Mouse (Mus musculus) liver, adult 2 months (tissue): Measurements from ENCODE around the gene Myzap. TPM values are rescaled to one million over a fixed set of nuclear protein-coding genes. Genes with fewer than 3 reads are reported as not detected.

Experiments
- DNase-seq: peaks from one replicate; pipeline ENCODE4 v3.0.0-alpha.2; 2011; ENCODE audit warnings: low read depth, low spot score; ENCODE audit errors: extremely low read depth
- H3K27ac ChIP-seq: fragments of 200-500 bp; replicated peaks from 2 replicates; pipeline ENCODE4 v1.5.1; 2012; ENCODE audit warnings: low read depth, mild to moderate bottlenecking, control low read depth, inconsistent platforms, low read length; ENCODE audit not compliant: insufficient read depth
- H3K27me3 ChIP-seq: fragments of 200-500 bp; 2 replicates; pipeline ENCODE4 v1.6.1; 2012; ENCODE audit warnings: mild to moderate bottlenecking, moderate library complexity, low read length, inconsistent platforms; ENCODE audit not compliant: control insufficient read depth, insufficient read depth
- H3K36me3 ChIP-seq: fragments of 200-500 bp; 2 replicates; pipeline ENCODE4 v1.6.1; 2012; ENCODE audit warnings: low read length, inconsistent platforms; ENCODE audit not compliant: control insufficient read depth, insufficient read depth
- H3K4me1 ChIP-seq: fragments of 200-500 bp; 2 replicates; pipeline ENCODE4 v1.6.1; 2011; ENCODE audit warnings: low read length; ENCODE audit not compliant: control insufficient read depth, insufficient read depth
- H3K4me3 ChIP-seq: fragments of 200-500 bp; 2 replicates; pipeline ENCODE4 v1.5.1; 2011; ENCODE audit warnings: low read depth, mild to moderate bottlenecking, control low read depth, low read length, moderate library complexity; ENCODE audit not compliant: insufficient read depth
- H3K79me2 ChIP-seq: fragments of 200-500 bp; 2 replicates; pipeline ENCODE4 v1.6.1; 2012; ENCODE audit warnings: inconsistent platforms, mild to moderate bottlenecking, low read length, moderate library complexity; ENCODE audit not compliant: control insufficient read depth, insufficient read depth
- H3K9ac ChIP-seq: fragments of 200-500 bp; 2 replicates; pipeline ENCODE4 v1.6.1; 2012; ENCODE audit warnings: low read depth, mild to moderate bottlenecking, control low read depth, inconsistent platforms, low read length
- CTCF ChIP-seq: fragments of 200-500 bp; IDR thresholded peaks from 2 replicates; pipeline ENCODE4 v1.5.1; 2011; ENCODE audit warnings: low read depth, low read length, control low read depth
- POLR2A ChIP-seq: fragments of 200-500 bp; IDR thresholded peaks from 2 replicates; pipeline ENCODE4 v1.6.1; 2011; ENCODE audit warnings: low read length, control low read depth; ENCODE audit not compliant: insufficient read depth; ENCODE audit errors: extremely low read depth
- WGBS: fragments of 180-500 bp; shearing (Covaris S2); methylation state at CpG from one replicate; pipeline ENCODE4 v1.1.7; 2018; 5-methylcytosine and 5-hydroxymethylcytosine counted together
- polyA plus RNA-seq: library from polyadenylated mRNA; depleted of rRNA; stranded (reverse); fragments of >200 nt; gene quantifications from 2 replicates; pipeline ENCODE4 v1.2.3, GENCODE M21; 2012
- total RNA-seq: library from RNA; depleted of rRNA; stranded (reverse); fragments of >200 nt; gene quantifications from 2 replicates; pipeline ENCODE4 v1.2.3, GENCODE M21; 2014

Gene Myzap
- total and polyA plus RNA-seq, 2 experiments, result 0.51 to 1.5 TPM

GRCm38 (mm10) chr9:71478596-71478995 is 113.6 kb downstream of the Myzap start:
- no peak for DNase-seq
- no peak overlapping the region for H3K4me3 ChIP-seq
- peaks cover 8% of the 10 kb centered on the region; the same call in 1 of the 2 replicates for H3K79me2 ChIP-seq
- H3K27ac ChIP-seq, result no peak overlapping the region
- no peak overlapping the region for H3K9ac ChIP-seq
- H3K36me3 ChIP-seq, result peaks cover 75% of the 10 kb centered on the region
- 94% methylated on average over 7 of the region's 7 CpGs for WGBS
- peaks cover 2% of the 10 kb centered on the region; the same call in 1 of the 2 replicates for H3K4me1 ChIP-seq
- TF ChIP-seq CTCF (no peak), POLR2A (no peak)
- H3K27me3 ChIP-seq, result no peaks in the 10 kb centered on the region

GRCm38 (mm10) chr9:71476601-71477000 is 115.6 kb downstream of the Myzap start:
- H3K79me2 ChIP-seq, result no peaks in the 10 kb centered on the region
- no peak overlapping the region for H3K9ac ChIP-seq
- WGBS, result 100% methylated on average over 3 of the region's 3 CpGs
- H3K27ac ChIP-seq, result no peak overlapping the region
- TF ChIP-seq POLR2A, result no peak
- TF ChIP-seq CTCF, result no peak
- H3K4me1 ChIP-seq, result no peaks in the 10 kb centered on the region
- DNase-seq, result no peak
- H3K4me3 ChIP-seq, result no peak overlapping the region
- peaks cover 56% of the 10 kb centered on the region for H3K36me3 ChIP-seq
- H3K27me3 ChIP-seq, result no peaks in the 10 kb centered on the region

GRCm38 (mm10) chr9:71475536-71475935 is 116.6 kb downstream of the Myzap start:
- no peak for TF ChIP-seq CTCF
- TF ChIP-seq POLR2A, result no peak
- WGBS, result 96% methylated on average over 4 of the region's 4 CpGs
- peaks cover 45% of the 10 kb centered on the region for H3K36me3 ChIP-seq
- H3K27me3 ChIP-seq, result no peaks in the 10 kb centered on the region
- H3K79me2 ChIP-seq, result no peaks in the 10 kb centered on the region
- DNase-seq, result no peak
- H3K4me3 ChIP-seq, result no peak overlapping the region
- H3K9ac ChIP-seq, result no peak overlapping the region
- no peak overlapping the region for H3K27ac ChIP-seq
- no peaks in the 10 kb centered on the region for H3K4me1 ChIP-seq

- 71% methylated on average over 4 of the region's 4 CpGs for WGBS
- TF ChIP-seq CTCF (no peak), POLR2A (no peak)
- Histone ChIP-seq H3K27me3 (no peaks in the 10 kb centered on the region), H3K9ac (no peak overlapping the region), H3K4me3 (no peak overlapping the region), H3K4me1 (no peaks in the 10 kb centered on the region), H3K27ac (no peak overlapping the region), H3K36me3 (no peaks in the 10 kb centered on the region), H3K79me2 (no peaks in the 10 kb centered on the region)
- no peak for DNase-seq
Measured at GRCm38 (mm10) chr9:71467434-71467833, 124.7 kb downstream of the Myzap start.

- Histone ChIP-seq H3K4me1 (no peaks in the 10 kb centered on the region), H3K9ac (no peak overlapping the region), H3K36me3 (no peaks in the 10 kb centered on the region), H3K4me3 (no peak overlapping the region), H3K27me3 (no peaks in the 10 kb centered on the region), H3K79me2 (no peaks in the 10 kb centered on the region), H3K27ac (no peak overlapping the region)
- 78% methylated on average over 3 of the region's 3 CpGs for WGBS
- TF ChIP-seq CTCF (no peak), POLR2A (no peak)
- no peak for DNase-seq
Measured at GRCm38 (mm10) chr9:71466111-71466510, 126.0 kb downstream of the Myzap start.

- Histone ChIP-seq H3K36me3 (no peaks in the 10 kb centered on the region), H3K4me3 (no peak overlapping the region), H3K9ac (no peak overlapping the region), H3K27ac (no peak overlapping the region), H3K27me3 (0 out of 2 replicates have a peak, but pooled peaks cover 2% of the 10 kb centered on the region), H3K4me1 (no peaks in the 10 kb centered on the region), H3K79me2 (no peaks in the 10 kb centered on the region)
- no peak for DNase-seq
- TF ChIP-seq CTCF (no peak), POLR2A (no peak)
- WGBS, result 52% methylated on average over 13 of the region's 13 CpGs
Measured at GRCm38 (mm10) chr9:71463072-71463667, 129.0 kb downstream of the Myzap start.
